Mouse (Mus musculus) kidney, embryonic 14.5 days (tissue): ENCODE measurements around the gene Serpina3c. TPM values are rescaled to one million over a fixed set of nuclear protein-coding genes. Genes with fewer than 3 reads are reported as not detected.

Source experiments
- ATAC-seq: fragments of 200-750 bp; cut with Nextera tagmentation; 2 replicates; pipeline ENCODE4 v1.8.0; 2017; ENCODE audit warnings: moderate number of reproducible peaks, mild to moderate bottlenecking, moderate TSS enrichment, moderate library complexity; ENCODE audit not compliant: low FRiP score, low TSS enrichment
- H3K27ac ChIP-seq: fragments of 300-500 bp; sonication (generic); 2 replicates; pipeline ENCODE4 v1.5.1; 2014; ENCODE audit warnings: low read depth, mild to moderate bottlenecking, low read length, moderate library complexity, mixed read lengths
- H3K27me3 ChIP-seq: fragments of 300-500 bp; sonication (generic); 2 replicates; pipeline ENCODE4 v1.6.1; 2014; ENCODE audit warnings: mild to moderate bottlenecking, low read length; ENCODE audit not compliant: control insufficient read depth, insufficient read depth
- H3K36me3 ChIP-seq: fragments of 300-500 bp; sonication (generic); 2 replicates; pipeline ENCODE4 v1.6.1; 2014; ENCODE audit warnings: low read length, mixed read lengths; ENCODE audit not compliant: control insufficient read depth, insufficient read depth
- H3K4me1 ChIP-seq: fragments of 300-500 bp; sonication (generic); 2 replicates; pipeline ENCODE4 v1.6.1; 2014; ENCODE audit warnings: low read length, mixed read lengths; ENCODE audit not compliant: control insufficient read depth, insufficient read depth
- H3K4me2 ChIP-seq: fragments of 300-500 bp; sonication (generic); replicated peaks from 2 replicates; pipeline ENCODE4 v1.6.1; 2014; ENCODE audit warnings: low read depth, mild to moderate bottlenecking, low read length
- H3K4me3 ChIP-seq: fragments of 300-500 bp; sonication (generic); 2 replicates; pipeline ENCODE4 v1.5.1; 2014; ENCODE audit warnings: mild to moderate bottlenecking, low read length
- H3K9ac ChIP-seq: fragments of 300-500 bp; sonication (generic); 2 replicates; pipeline ENCODE4 v1.6.1; 2014; ENCODE audit warnings: low read depth, mild to moderate bottlenecking, low read length, moderate library complexity
- H3K9me3 ChIP-seq: fragments of 300-500 bp; sonication (generic); 2 replicates; pipeline ENCODE4 v1.6.1; 2016; ENCODE audit warnings: low read length; ENCODE audit not compliant: control insufficient read depth
- WGBS: fragments of 180-500 bp; shearing (Covaris S2); extraction: QIAGEN DNeasy Blood & Tissue Kit; methylation state at CpG from one replicate; pipeline ENCODE4 v1.1.7; 2014; 5-methylcytosine and 5-hydroxymethylcytosine counted together
- polyA plus RNA-seq: library from polyadenylated mRNA; unstranded; fragments of >200 nt; fragmentation: Nextera tagmentation; extraction: Ambion mirVana; gene quantifications from 2 replicates; pipeline ENCODE4 v1.2.1, GENCODE M21; 2014

Gene Serpina3c
- polyA plus RNA-seq, 1 experiment from 2014 or later = not detected

DNA sequence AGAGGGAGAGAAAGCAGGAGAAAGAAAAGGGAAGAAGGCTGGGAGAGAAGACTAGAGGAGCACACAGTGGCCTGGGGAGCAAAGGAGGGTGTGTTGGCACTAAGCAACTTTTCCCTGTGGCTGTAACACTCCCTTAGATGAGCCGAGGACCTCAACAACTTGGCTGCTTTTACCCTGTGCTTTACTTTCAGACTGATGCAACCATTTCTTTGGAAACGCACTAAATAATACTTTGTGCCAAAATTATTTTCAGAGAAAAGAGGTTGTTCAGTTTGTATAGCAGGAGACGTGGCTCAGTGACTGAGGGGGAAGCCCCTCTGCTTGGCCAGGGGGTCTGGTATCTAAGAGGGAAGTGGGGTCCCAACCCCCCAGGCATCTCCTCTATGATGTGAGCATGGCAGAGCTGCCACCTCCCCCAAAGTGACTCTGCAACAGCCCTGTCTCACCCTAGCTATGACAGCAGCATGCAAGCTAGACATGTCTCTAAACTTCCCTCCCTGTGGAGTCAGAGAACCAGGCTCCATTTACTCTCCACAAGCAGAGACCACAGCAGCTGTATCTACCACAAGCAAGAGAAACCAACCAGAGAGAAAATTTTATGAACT, 527 bp downstream of the Serpina3c start:
- no peaks in the 10 kb centered on the region for H3K4me1 ChIP-seq

DNA sequence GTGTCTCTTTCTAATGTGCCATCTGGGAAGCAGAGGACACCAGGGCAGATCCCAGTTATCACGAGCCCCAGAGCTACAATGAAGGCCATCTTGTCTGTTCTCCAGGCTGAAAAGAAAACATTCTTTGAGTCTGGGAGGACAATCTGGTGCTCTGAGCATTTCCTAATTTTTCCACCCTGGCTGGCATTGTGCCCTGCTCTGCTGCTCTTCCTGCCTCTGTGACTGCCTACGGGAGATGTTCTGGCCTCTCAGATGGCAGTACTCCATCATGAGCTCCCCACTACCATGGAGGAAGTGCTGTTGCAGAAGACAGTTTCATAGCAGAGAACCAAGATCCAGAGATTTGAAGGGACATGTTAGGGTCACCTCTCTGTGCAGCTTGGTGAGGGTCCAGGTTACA, 1.7 kb downstream of the Serpina3c start:
- no peak overlapping the region for H3K9ac ChIP-seq
- no peak for ATAC-seq
- no peak overlapping the region for H3K4me2 ChIP-seq
- no peaks in the 10 kb centered on the region for H3K9me3 ChIP-seq
- no peaks in the 10 kb centered on the region for H3K4me1 ChIP-seq
- H3K36me3 ChIP-seq = no peaks in the 10 kb centered on the region
- 82% methylated on average over 2 of the region's 2 CpGs for WGBS
- H3K27me3 ChIP-seq = no peaks in the 10 kb centered on the region
- H3K27ac ChIP-seq = no peak overlapping the region
- H3K4me3 ChIP-seq = no peak overlapping the region

More for the DNA sequence above, 527 bp downstream of the Serpina3c start:
- ATAC-seq = no peak
- Histone ChIP-seq H3K9me3 (no peaks in the 10 kb centered on the region), H3K4me2 (no peak overlapping the region), H3K27me3 (no peaks in the 10 kb centered on the region), H3K27ac (no peak overlapping the region), H3K4me3 (no peak overlapping the region), H3K36me3 (no peaks in the 10 kb centered on the region), H3K9ac (no peak overlapping the region)
- 79% methylated on average over 3 of the region's 3 CpGs for WGBS

DNA sequence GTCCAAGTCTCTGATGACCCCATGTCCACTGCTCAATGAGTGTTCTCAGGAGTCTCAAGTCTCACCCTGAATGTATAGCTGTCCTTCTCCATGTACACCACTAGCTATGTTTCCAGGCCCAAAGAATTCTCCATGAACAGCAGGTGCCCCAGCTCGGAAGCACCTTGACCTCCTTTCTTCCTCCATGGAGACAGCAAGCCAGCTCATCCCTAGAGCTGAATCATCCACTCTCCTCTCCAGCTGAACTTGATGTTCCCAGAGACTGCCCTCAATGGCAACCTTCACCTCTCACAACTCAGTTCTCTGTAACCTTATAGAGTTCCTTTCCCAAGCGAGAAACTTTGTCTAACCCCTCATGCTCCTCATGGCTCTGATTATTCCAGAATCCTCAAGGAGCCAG, 8.1 kb downstream of the Serpina3c start:
- Histone ChIP-seq H3K4me1 (no peaks in the 10 kb centered on the region), H3K27me3 (no peaks in the 10 kb centered on the region), H3K9me3 (no peaks in the 10 kb centered on the region), H3K36me3 (no peaks in the 10 kb centered on the region), H3K4me2 (no peak overlapping the region), H3K27ac (no peak overlapping the region), H3K9ac (no peak overlapping the region), H3K4me3 (no peak overlapping the region)
- ATAC-seq = no peak
- 88% methylated on average over 2 of the region's 2 CpGs for WGBS

DNA sequence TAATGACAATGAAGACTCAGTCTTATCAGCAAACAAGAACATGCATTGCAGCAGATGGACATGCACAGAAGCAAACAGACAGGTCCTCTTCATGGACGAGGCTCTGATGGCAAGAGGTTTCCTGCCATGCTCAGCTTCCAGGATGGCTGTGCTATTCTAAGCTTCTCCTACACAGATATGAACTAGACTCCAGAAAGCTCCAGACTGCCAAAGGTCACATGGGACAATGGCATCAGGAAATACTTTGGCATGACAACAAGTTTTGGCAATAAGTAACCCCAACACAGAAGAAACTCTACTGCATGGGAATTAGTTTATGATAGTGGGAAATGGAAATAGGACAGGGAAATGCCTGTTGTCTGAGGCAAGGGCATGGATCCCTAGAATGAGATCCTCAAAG, 10.4 kb downstream of the Serpina3c start:
- no peak for ATAC-seq
- whole genome bisulfite sequencing = 75% methylated on average over 1 of the region's 1 CpGs
- Histone ChIP-seq H3K27me3 (no peaks in the 10 kb centered on the region), H3K4me2 (no peak overlapping the region), H3K27ac (no peak overlapping the region), H3K9me3 (no peaks in the 10 kb centered on the region), H3K4me1 (no peaks in the 10 kb centered on the region), H3K9ac (no peak overlapping the region), H3K4me3 (no peak overlapping the region), H3K36me3 (no peaks in the 10 kb centered on the region)

DNA sequence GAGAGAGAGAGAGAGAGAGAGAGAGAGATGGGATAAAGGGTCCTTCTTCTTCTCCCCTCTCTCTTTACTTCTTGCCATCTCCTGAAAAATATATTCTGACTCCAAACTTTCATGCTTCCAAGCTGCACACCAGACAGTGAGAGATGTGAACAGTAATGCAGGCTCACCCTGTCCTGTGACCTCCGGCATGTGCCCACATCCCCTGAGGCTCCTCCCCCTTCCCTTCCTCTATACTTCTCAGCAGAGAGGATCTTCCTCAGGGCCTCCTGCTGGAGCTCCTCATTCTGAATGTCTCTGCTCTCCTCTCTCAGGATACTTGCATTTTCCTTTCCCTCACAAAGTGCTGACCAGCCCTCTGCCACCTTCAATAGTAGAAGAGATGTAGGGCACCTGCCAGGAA, 11.2 kb downstream of the Serpina3c start:
- H3K4me1 ChIP-seq = no peaks in the 10 kb centered on the region
- no peak overlapping the region for H3K4me2 ChIP-seq
- no peak for ATAC-seq
- H3K9me3 ChIP-seq = no peaks in the 10 kb centered on the region
- H3K9ac ChIP-seq = no peak overlapping the region
- H3K4me3 ChIP-seq = no peak overlapping the region
- WGBS = 50% methylated on average over 1 of the region's 1 CpGs
- no peaks in the 10 kb centered on the region for H3K27me3 ChIP-seq
- no peak overlapping the region for H3K27ac ChIP-seq
- H3K36me3 ChIP-seq = no peaks in the 10 kb centered on the region

DNA sequence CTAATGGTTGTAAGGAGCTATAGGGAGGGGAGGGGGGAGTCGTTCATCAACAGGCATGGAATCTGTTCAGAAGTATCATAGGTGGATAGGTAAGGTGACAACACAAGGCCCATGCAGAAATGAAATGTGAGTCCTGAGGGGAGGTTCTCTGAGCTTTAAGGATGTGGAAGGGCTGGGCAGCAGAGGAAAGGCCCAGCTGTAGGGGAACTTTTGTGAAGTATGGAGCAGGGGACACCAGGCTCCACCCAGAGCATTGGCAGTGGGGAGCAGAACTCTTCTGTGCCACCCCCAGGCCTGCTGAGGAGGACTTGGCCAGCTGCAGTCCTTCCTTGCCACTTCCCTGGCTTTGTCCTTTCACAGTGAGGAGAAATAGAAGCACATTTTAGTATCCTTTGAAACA, 12.2 kb downstream of the Serpina3c start:
- H3K36me3 ChIP-seq = no peaks in the 10 kb centered on the region
- H3K9ac ChIP-seq = no peak overlapping the region

DNA sequence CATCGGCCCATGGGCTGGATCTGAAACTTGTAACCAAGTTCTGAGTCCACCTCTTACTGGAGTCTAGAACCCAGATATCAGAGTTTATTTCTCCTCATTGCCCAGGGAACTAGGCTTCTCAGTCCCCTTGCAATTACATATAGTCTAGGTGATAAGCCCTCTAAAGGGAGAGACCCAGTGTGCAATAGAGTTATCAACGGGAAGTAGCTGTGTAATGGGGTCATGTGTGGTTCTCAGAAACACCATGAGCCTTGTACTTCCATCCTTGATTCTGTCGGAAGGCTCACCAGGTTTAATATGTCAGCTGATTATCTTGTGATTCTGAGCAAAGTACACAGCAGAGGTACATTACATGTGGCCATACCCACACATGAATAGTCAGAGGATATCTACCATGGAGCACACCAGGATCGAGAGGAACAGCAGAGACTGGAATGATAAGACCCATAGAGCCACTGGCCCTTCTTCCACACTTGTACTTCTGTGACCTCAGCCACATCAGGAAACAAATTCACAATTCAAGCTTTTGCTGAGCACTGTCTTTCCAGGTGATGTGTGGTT, 13.0 kb downstream of the Serpina3c start:
- 96% methylated on average over 4 of the region's 4 CpGs for WGBS
- no peaks in the 10 kb centered on the region for H3K27me3 ChIP-seq
- no peak overlapping the region for H3K4me3 ChIP-seq
- H3K27ac ChIP-seq = no peak overlapping the region
- H3K36me3 ChIP-seq = no peaks in the 10 kb centered on the region
- no peak overlapping the region for H3K4me2 ChIP-seq
- H3K9ac ChIP-seq = no peak overlapping the region
- ATAC-seq = no peak
- no peaks in the 10 kb centered on the region for H3K9me3 ChIP-seq
- no peaks in the 10 kb centered on the region for H3K4me1 ChIP-seq

More for the DNA sequence above, 12.2 kb downstream of the Serpina3c start:
- H3K4me3 ChIP-seq = no peak overlapping the region
- H3K27me3 ChIP-seq = no peaks in the 10 kb centered on the region
- ATAC-seq = no peak
- H3K4me1 ChIP-seq = no peaks in the 10 kb centered on the region
- no peak overlapping the region for H3K4me2 ChIP-seq
- no peaks in the 10 kb centered on the region for H3K9me3 ChIP-seq
- no peak overlapping the region for H3K27ac ChIP-seq
- 84% methylated on average over 1 of the region's 1 CpGs for WGBS

DNA sequence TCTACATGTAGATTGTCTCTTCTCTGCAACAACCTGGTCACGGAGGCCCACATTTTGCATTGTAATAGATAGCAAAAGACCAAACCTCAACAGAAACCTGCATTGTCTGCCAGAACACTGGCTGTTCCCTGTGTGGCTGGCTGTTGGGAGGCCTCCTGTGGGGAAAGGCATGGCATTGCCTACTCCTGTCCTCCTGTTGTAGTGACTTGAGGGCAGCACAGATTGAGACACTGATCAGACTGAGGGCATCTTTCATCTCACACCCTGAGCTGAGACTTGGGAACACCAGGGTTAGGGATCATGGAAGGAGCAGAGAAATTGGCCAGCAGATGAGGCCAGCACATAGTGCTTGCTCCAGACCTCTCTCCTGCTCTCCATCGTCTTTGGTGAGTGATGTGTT, 15.5 kb downstream of the Serpina3c start:
- no peaks in the 10 kb centered on the region for H3K36me3 ChIP-seq
- H3K9me3 ChIP-seq = no peaks in the 10 kb centered on the region
- 94% methylated on average over 2 of the region's 2 CpGs for WGBS
- H3K27me3 ChIP-seq = no peaks in the 10 kb centered on the region
- H3K27ac ChIP-seq = no peak overlapping the region
- H3K4me2 ChIP-seq = no peak overlapping the region
- H3K9ac ChIP-seq = no peak overlapping the region
- H3K4me3 ChIP-seq = no peak overlapping the region
- ATAC-seq = no peak
- no peaks in the 10 kb centered on the region for H3K4me1 ChIP-seq

DNA sequence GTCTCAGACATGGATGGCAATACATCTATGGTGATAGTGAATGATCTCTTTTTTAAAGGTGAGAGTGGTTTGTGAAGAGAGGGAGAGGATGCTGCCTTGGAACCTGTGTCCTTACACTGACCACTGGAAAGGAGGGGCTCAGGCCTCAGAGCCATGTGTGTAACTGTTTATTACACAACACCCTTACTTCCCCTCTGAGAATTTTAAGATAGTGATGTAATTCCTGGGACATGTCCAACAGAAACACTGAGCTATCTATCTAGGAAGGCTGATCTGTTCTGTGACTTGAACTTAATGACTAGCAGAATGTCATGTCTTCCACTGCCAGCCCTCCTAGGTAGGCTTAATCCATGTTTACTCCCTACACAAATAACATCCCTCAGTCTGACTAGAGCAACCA, 22.6 kb downstream of the Serpina3c start:
- H3K4me3 ChIP-seq = no peak overlapping the region
- H3K27me3 ChIP-seq = no peaks in the 10 kb centered on the region
- no peaks in the 10 kb centered on the region for H3K9me3 ChIP-seq
- no peaks in the 10 kb centered on the region for H3K4me1 ChIP-seq
- H3K9ac ChIP-seq = no peak overlapping the region
- ATAC-seq = no peak
- H3K4me2 ChIP-seq = no peak overlapping the region
- H3K36me3 ChIP-seq = no peaks in the 10 kb centered on the region
- no peak overlapping the region for H3K27ac ChIP-seq
